Mouse (Mus musculus) kidney, adult 2 months (tissue): ENCODE results near the gene Acadl. TPM values are rescaled to one million over a fixed set of nuclear protein-coding genes. Genes with fewer than 3 reads are reported as not detected.

ENCODE experiments used
- DNase-seq: peaks from one replicate; pipeline ENCODE4 v3.0.0; 2021
- H3K27ac ChIP-seq: fragments of 200-500 bp; 2 replicates; pipeline ENCODE4 v1.5.1; 2012; ENCODE audit warnings: low read depth, low read length, control low read depth, inconsistent platforms; ENCODE audit not compliant: insufficient read depth
- H3K27me3 ChIP-seq: fragments of 200-500 bp; replicated peaks from 2 replicates; pipeline ENCODE4 v1.6.1; 2012; ENCODE audit warnings: mild to moderate bottlenecking, moderate library complexity, low read length, inconsistent platforms; ENCODE audit not compliant: control insufficient read depth, insufficient read depth
- H3K36me3 ChIP-seq: fragments of 200-500 bp; 2 replicates; pipeline ENCODE4 v1.6.1; 2012; ENCODE audit warnings: mild to moderate bottlenecking, moderate library complexity, low read length, inconsistent platforms; ENCODE audit not compliant: control insufficient read depth, insufficient read depth
- H3K4me1 ChIP-seq: fragments of 200-500 bp; 2 replicates; pipeline ENCODE4 v1.6.1; 2011; ENCODE audit warnings: low read length; ENCODE audit not compliant: control insufficient read depth, insufficient read depth
- H3K4me3 ChIP-seq: fragments of 200-500 bp; 2 replicates; pipeline ENCODE4 v1.5.1; 2011; ENCODE audit warnings: mild to moderate bottlenecking, low read depth, low read length, control low read depth; ENCODE audit not compliant: insufficient read depth
- CTCF ChIP-seq: fragments of 200-500 bp; conservative IDR thresholded peaks from 2 replicates; pipeline ENCODE4 v1.5.1; 2011; ENCODE audit warnings: low read depth, mild to moderate bottlenecking, control low read depth, low read length, moderate library complexity, mixed read lengths; ENCODE audit not compliant: insufficient read depth, insufficient read length
- POLR2A ChIP-seq: fragments of 200-500 bp; IDR thresholded peaks from one replicate; pipeline ENCODE4 v1.6.1; 2011; ENCODE audit warnings: low read depth, low read length, control low read depth
- WGBS: fragments of 180-500 bp; shearing (Covaris S2); methylation state at CpG from one replicate; pipeline ENCODE4 v1.1.7; 2018; 5-methylcytosine and 5-hydroxymethylcytosine counted together
- polyA plus RNA-seq: library from polyadenylated mRNA; depleted of rRNA; stranded (reverse); fragments of >200 nt; gene quantifications from 2 replicates; pipeline ENCODE4 v1.2.3, GENCODE M21; 2012; rRNA removed

The Acadl gene
- polyA plus RNA-seq, 1 experiment: 123 TPM

- Histone ChIP-seq H3K27ac (no peak overlapping the region), H3K4me1 (no peaks in the 10 kb centered on the region), H3K27me3 (no peaks in the 10 kb centered on the region), H3K4me3 (no peak overlapping the region), H3K36me3 (no peaks in the 10 kb centered on the region)
- TF ChIP-seq POLR2A (no peak), CTCF (no peak)
- WGBS: 55% methylated on average over 2 of the region's 2 CpGs
- no peak for DNase-seq
Measured at GRCm38 (mm10) chr1:66782296-66782695, 80.8 kb downstream of the Acadl start.

GRCm38 (mm10) chr1:66781027-66781426 is 82.0 kb downstream of the Acadl start:
- H3K36me3 ChIP-seq: peaks cover 1% of the 10 kb centered on the region; the same call in 1 of the 2 replicates
- DNase-seq: no peak
- no peaks in the 10 kb centered on the region for H3K4me1 ChIP-seq
- H3K27me3 ChIP-seq: no peaks in the 10 kb centered on the region
- WGBS: 75% methylated on average over 4 of the region's 4 CpGs
- H3K27ac ChIP-seq: no peak overlapping the region
- TF ChIP-seq POLR2A (no peak), CTCF (no peak)
- no peak overlapping the region for H3K4me3 ChIP-seq

Other genes starting within 250 kb of the Acadl start
- 12.3 and 17.6 TPM in 2 replicates for gene Rpe, start 162.4 kb downstream of the Acadl start, polyA plus RNA-seq
- 8.7 and 9.7 TPM in 2 replicates for gene Kansl1l, start 45.7 kb downstream of the Acadl start, polyA plus RNA-seq
- gene Myl1, start 82.1 kb upstream of the Acadl start, polyA plus RNA-seq: 1.2 and 56.0 TPM in 2 replicates
- gene Lancl1, start 175.6 kb upstream of the Acadl start, polyA plus RNA-seq: 66.9 and 75.1 TPM in 2 replicates